Mouse (Mus musculus) liver, embryonic 16.5 days (tissue): ENCODE measurements around the gene Gm5771. TPM values are rescaled to one million over a fixed set of nuclear protein-coding genes. Genes with fewer than 3 reads are reported as not detected.

ENCODE experiments used
- polyA plus RNA-seq: library from polyadenylated mRNA; unstranded; fragments of >200 nt; fragmentation: Nextera tagmentation; extraction: Ambion mirVana; gene quantifications from 2 replicates; pipeline ENCODE4 v1.2.1, GENCODE M21; 2015

The Gm5771 gene
- polyA plus RNA-seq, 1 experiment from 2014 or later = 2.6 TPM

Other genes starting within 250 kb of the Gm5771 start
- 0.52 TPM in 1 of 2 replicates, not detected in the other for gene Try4, start 90.1 kb upstream of the Gm5771 start, polyA plus RNA-seq
- gene Try5, start 75.5 kb upstream of the Gm5771 start, polyA plus RNA-seq = 0.49 and 3.7 TPM in 2 replicates
- 0.79 and 4.8 TPM in 2 replicates for gene Try10, start 38.3 kb upstream of the Gm5771 start, polyA plus RNA-seq
- gene Prss3, start 14.7 kb upstream of the Gm5771 start, polyA plus RNA-seq = 0.39 and 2.5 TPM in 2 replicates
- gene Gm10334, start 53.8 kb downstream of the Gm5771 start, polyA plus RNA-seq = 0.18 and 1.7 TPM in 2 replicates
- gene Prss1, start 66.6 kb downstream of the Gm5771 start, polyA plus RNA-seq = 0.58 and 5.6 TPM in 2 replicates
- gene Prss2, start 129.4 kb downstream of the Gm5771 start, polyA plus RNA-seq = 0.46 and 4.0 TPM in 2 replicates
- 0.65 and 0.92 TPM in 2 replicates for gene Ephb6, start 213.1 kb downstream of the Gm5771 start, polyA plus RNA-seq
- gene Trpv6, start 244.0 kb downstream of the Gm5771 start, polyA plus RNA-seq = 0.02 and 0.06 TPM in 2 replicates